Mouse (Mus musculus): Measurements from ENCODE around the gene Spic.

The Spic gene

GRCm38 (mm10) chr10:88645448-88645847 lies 39.4 kb downstream of the Spic start:
- DNase-seq (ENCODE audit: low read depth, low spot score): no peak

GRCm38 (mm10) chr10:88631330-88631953 lies 53.4 kb downstream of the Spic start:
- peak; percentile 89 for DNase-seq (ENCODE audit: low read depth, low spot score)

DNA sequence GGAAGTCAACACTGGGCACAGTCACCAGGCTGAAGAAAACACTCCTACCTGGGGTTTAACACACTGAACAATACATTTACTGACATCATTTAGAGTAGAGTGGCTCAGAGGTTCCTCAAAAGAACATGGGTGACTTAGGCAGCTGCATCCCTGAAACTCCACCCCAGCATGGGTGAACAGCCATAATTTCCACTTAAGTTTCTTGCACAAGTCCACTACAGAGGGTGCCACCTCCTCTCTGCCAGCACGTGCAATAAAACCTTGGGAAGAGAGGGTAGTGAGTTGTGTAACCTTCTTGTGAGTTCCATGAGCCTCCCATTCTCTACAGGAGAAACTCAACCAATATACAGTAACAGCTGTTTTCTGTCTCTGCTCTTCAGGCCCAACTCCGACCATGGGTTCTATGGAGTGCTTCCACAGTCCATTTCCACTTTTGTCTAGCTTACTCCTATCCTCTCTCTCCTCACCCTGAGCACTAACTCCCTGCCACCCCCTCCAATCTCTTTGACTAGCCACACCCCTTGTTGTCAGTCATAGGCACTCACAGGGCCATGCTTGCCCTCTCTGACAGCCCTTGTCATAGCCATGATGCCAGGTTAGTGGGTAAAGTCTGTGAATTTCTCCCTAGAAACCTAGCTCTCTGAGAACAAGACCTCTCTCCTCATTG lies 54.0 kb downstream of the Spic start:
- DNase-seq (ENCODE audit: low read depth, low spot score): peak; percentile 1

- DNase-seq (ENCODE audit: low read depth, low spot score): no peak
Observed at GRCm38 (mm10) chr10:88627052-88627451, 57.8 kb downstream of the Spic start.

DNA sequence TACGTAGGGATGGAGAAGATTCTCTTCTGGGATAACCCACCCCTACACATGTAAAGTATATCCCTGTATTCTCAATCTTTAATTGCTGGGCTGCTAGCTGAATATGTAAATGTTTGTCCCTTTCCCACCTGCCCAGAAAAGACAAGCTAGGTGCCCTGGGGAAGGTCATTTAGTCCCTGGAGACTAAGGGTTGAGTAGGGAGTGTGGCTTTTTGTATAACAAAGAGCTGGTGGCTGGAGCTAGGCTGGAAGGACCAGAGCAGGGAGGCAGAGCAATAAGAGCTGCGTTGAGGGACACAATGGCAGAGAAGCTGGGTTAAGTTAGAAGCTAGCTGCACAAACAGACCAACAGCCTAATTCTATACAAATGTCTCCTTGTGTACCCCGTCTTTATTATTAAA lies 58.6 kb downstream of the Spic start:
- no peak for DNase-seq (ENCODE audit: low read depth, low spot score)
